Mouse (Mus musculus): ENCODE measurements around the gene Tyw5.
A peak's percentile ranks its signal among the peaks of the same experiment; 100 is the strongest.

The Tyw5 gene

DNA sequence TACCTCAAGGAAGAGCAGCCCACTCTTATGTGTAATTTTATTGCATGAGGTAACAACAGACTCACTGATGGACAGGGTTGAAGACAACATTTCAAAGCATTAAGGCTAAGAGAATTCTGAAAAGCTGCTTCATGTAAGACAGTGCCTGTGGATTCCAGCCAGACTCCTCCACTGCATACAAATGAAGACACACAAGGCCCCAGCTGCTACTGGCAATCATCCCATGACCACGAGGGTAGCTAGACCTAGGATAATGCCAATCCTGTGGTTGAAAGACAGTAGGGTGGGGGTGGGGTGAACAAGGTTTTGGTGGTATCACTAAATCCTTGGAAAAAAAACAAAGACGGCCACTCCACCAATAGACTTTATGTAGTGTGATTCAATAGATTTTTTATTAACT, 19.0 kb downstream of the Tyw5 start:
- no peak for DNase-seq (ENCODE audit: low spot score)

DNA sequence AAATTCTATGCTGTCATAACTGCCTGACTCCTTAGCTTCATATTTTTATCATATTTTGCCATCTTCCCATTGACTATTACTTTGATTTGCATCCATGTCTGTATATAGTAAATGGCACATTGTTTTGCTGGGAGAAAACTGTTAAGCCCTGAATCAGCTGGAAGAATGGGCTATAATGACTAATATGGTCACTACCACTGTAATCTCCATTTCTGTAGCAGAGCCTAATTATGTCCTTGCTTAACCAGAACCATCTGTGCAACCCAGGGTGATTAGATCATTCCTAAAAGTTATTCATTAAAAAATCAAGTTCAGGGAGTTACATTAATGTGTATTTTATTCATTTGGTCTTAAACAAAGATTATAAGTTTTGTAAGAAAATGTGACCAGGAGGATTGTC, 20.4 kb downstream of the Tyw5 start:
- no peak for DNase-seq (ENCODE audit: low spot score)

DNA sequence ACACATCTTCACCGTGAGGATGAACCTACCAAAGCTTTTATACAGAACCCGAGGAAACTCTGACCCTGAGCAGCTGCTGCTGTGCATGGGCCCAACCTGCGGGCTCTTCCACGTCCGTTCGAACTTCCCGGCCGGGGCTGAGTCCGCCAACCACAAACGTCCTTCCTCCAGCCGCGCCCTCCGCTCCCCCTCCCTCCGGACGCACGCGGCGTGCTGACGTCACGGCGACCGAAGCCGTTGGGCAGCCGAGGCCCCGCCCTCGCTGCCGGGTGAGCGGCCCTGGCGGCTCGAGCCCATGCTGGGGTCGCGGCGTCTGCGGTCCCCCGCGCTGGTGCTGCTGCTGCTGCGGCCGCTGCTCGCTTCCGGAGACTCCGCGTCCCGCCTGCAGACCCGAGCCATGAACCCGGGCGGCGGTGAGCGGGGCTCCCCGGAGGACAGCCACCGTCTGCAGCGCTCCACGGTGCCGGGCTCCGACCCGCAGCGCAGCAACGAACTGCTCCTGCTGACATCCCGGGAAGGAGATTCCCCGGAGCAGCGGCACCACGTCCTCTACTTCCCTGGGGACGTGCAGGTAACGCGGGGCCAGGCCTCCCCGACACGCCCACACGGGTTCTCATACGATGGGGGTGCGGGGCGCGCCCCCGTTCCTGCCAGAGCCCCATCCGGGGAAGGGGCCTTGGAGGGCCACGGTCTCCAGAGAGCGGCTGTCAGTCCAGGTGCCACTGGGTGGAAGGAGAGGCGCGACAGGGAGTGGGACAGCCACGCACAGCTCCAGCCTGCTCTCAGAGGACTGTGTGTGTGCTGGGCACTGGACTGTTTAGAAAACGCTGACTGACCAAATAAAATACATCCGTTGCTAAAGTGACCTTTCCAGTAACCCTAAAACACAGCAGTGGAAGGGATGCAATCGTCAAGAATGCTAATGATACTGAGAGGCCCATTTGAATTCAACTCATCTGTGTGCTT, 29.2 kb downstream of the Tyw5 start, which contains the start of gene 1700066M21Rik:
Gene 1700066M21Rik (plus strand): TSS at position 245 of the 966 bp plus-strand sequence.
- peak; percentile 93 for DNase-seq (ENCODE audit: low spot score)

DNA sequence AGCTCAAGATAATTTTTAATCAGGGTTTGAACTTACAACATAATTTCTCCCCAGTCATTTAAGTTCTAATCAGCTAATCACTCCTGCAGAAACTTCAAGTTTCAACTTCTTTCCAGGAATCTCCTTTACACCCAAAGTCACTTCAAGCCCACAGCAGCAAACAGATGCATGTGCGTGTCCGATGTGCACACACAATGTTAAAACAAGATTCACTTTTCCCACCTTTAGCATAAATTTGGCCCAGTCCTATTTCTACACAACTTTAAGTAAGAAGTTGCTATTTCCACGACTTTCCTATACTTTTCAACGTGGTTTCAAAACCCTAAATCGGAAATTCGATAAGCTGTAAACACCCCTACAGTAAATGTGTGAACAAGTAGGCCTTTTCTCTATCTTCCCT, 30.1 kb downstream of the Tyw5 start:
- DNase-seq (ENCODE audit: low spot score) = no peak

DNA sequence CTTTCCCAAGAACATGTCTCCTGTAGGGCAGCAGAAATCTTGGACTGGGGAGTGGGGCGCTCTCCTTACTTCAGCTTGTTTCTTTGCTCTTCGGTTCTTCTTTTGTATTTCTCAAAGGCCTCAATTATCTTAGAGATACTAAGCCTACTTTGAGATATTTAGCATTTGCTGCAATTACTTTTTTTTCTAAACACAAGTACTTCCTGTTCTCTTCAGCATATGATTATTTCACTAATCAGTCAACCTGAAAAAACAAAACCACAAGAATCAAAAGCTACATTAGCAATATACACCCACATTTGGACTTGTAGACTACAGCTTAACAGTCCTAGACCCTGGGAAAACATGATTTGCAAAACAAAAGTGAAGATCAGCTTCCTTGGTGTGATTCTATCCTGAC, 31.6 kb downstream of the Tyw5 start:
- DNase-seq (ENCODE audit: low spot score) = no peak

DNA sequence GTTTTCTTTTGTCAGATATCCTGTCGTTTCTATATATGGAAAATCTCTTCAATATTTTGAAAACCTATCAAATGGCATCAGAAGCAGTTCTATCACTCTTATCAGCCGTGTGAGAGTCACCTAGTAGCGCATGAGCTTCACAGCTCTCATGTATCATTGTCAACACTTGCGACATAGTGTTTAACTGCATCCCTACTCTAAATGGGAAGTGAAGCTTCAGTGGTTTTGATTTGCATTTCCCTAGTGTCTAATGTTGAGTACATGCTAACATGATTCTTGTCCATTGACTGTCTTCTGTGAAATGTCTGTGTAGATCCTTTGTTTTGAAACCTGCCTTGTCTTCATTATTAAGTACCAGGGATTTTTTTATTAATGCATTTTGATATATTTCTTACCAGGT, 36.5 kb downstream of the Tyw5 start:
- no peak for DNase-seq (ENCODE audit: low spot score)

DNA sequence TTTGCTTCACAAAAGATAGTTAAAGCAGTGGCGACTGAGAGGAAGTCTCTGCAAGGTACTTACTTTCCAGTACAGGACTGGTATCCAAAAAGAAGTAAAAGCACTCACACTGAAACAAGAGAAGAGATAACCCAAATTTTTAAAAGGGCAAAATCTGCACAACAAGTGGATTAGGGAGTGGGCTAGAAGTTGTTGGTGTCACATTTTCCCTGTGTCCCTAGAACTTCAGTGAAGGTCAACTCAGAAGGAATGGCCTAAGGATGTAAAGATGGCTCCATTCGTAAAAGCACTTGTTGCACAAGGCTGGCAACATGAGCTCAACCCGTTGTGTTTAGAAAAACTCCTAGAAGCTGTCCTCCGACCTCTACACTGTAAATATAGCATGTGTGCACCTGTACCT, 37.8 kb downstream of the Tyw5 start:
- DNase-seq (ENCODE audit: low spot score) = no peak

DNA sequence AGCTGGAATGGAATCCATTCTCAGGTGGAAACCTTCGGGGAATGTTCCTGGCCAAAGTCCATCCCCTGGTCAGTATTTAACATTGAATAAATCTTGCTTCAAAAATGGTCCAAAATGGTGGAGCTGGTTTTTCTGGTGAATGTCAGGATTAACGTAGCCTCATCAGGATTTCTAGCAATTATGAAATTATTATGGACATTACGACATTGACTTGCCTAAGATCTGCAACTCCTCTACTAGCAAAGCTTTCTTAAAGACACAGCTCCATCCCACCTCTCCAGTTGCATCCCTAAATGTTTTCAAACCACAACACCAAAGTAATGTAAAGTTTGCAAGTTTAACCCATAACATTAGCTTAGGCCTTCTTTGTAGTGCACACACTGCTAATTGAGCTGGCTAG, 39.5 kb downstream of the Tyw5 start:
- no peak for DNase-seq (ENCODE audit: low spot score)

DNA sequence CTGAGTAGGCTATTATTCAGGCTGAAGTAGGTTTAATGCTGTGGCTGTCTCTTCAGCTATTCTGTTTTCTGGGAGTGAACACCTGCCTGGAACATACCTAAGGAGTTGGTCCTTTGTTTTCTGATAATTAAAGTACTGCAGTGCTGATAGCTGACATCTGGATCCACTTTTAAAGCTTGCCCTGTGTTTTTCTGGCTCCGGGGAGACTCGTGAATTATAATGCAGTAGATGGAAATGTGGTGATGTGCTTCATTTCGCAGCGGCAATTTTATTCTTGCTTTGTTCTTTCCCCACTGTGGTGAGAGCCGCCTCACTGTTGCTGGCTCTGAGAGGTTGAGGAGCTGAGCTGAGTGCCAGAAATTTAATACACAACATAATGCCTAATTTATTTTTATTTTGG, 48.4 kb downstream of the Tyw5 start:
- no peak for DNase-seq (ENCODE audit: low spot score)

DNA sequence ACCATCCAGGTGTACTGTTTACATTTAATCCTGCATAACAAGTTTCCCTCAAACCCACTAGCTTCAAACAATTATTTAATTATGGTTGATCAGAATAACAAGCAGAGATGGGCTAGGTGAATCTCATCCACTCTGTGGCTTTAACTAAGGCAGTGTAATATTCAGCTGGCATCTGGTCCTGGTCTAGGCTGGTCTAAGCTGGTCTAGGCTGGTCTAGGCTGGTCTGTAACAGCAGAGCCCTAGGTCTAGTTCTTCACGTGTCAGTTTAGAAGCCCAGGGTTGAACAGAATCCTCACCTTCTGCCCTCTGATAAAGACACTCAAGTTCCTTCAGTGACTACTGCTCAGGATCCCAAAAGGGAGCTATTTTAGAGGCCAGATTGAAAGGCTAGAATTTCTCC, 55.0 kb downstream of the Tyw5 start:
- DNase-seq (ENCODE audit: low spot score) = no peak

DNA sequence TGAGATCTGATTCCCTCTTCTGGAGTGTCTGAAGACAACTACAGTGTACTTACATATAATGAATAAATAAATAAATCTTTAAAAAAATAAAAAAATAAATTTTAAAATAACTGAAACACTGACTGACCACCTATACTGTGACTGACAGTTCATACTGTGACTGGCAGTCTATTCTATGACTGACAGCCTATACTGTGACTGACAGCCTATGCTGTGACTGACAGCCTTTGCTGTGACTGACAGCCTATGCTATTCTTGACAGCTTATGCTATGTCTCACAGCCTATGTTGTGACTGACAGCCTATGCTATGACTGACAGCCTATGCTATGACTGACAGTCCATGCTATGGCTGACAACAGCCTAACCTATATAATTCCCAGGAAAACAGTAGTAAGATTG, 59.4 kb downstream of the Tyw5 start:
- no peak for DNase-seq (ENCODE audit: low spot score)

DNA sequence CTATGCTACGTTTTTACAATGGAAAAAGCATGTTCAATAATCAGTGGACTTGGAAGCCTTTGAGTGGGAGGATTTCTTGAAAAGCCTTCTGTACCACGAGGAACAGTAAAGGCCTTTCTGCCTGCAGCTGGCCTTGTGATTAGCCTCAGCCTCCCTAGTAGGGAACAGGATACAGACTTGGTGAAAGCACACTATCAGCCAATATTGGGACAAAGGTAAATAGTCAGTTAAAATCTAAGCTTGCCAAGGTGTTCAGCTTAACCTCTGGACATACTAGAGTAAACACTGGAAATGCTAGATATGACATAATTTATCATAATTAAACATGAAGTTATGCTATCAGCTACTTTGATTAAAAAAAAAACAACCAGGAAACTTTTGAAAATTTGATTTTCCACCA, 65.7 kb downstream of the Tyw5 start:
- DNase-seq (ENCODE audit: low spot score) = no peak

DNA sequence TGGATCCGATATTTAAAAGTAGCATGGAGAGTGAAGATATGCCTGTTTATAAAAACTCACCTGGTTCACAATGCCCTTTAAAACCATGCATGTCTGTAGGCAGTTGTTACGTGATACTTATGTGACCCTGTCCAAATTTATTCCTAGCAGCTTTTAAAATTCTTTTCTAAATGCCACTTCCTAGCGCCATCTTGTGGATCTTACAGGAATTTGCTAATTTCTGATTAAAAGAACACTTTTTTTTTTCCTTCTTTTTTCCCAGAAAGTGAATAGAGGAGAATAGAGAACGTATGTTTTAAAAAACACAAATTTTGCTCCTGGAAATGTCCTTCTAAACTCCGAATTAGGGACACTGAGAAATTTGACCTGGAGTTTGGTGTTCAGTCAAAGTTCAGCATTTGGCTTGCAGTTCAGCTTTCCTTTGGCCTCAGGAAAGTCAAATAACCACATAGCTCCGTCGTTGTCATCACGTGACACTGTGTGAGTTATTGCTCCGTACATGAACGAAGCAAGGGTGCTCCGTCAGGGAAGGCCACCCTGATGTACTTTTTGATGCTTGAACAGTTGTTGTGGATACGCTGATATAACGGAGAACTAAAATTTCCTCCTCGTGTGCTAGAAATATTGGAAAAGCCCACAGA, 67.6 kb downstream of the Tyw5 start:
- DNase-seq (ENCODE audit: low spot score) = no peak

Measured in testis, postnatal 14 days (tissue).